ENCODE assay signal across 18 mouse cellular contexts in genomic region chr9:26453924-26454323, GRCm38 (mm10).
DNase-seq lines count a peak whose midpoint lies in the region; ATAC-seq and TF ChIP-seq lines count a peak whose summit lies in the region.
"Had no signal": no experiment of that assay in that cellular context is flagged by ENCODE, and none has a peak within 500 bp of the region (broad histone marks: within the 10 kb centered on the region; RNA-seq: fewer than 3 reads in every experiment).

No protein-coding gene starts in this region.

- H3K36me3 ChIP-seq in heart, embryonic 11.5 days (ENCODE audit: control insufficient read depth, insufficient read depth, low read length): no peaks in the 10 kb centered on the region
- no peaks in the 10 kb centered on the region for H3K36me3 ChIP-seq in hindbrain, embryonic 16.5 days (ENCODE audit: control insufficient read depth, insufficient read depth, low read length)
- H3K36me3 ChIP-seq in hindbrain, postnatal 0 days (ENCODE audit: insufficient read depth, low read length): no peaks in the 10 kb centered on the region
- H3K36me3 ChIP-seq: liver, embryonic 12.5 days; lung, embryonic 15.5 days; midbrain, embryonic 13.5 days had no signal

- H3K9ac ChIP-seq in heart, embryonic 11.5 days (ENCODE audit: low read depth, low read length): no peak overlapping the region
- no peak overlapping the region for H3K9ac ChIP-seq in hindbrain, embryonic 16.5 days (ENCODE audit: low read depth, low read length)
- H3K9ac ChIP-seq in hindbrain, postnatal 0 days (replicated peaks; ENCODE audit: low read length): no peak overlapping the region
- H3K9ac ChIP-seq: hindbrain, embryonic 14.5 days; liver, embryonic 12.5 days; lung, embryonic 15.5 days; midbrain, embryonic 13.5 days had no signal

- no peaks in the 10 kb centered on the region for H3K4me1 ChIP-seq in heart, embryonic 11.5 days (ENCODE audit: control insufficient read depth, insufficient read depth, low read length)
- no peaks in the 10 kb centered on the region for H3K4me1 ChIP-seq in hindbrain, embryonic 16.5 days (ENCODE audit: control insufficient read depth, insufficient read depth, low read depth, low read length)
- no peaks in the 10 kb centered on the region for H3K4me1 ChIP-seq in hindbrain, postnatal 0 days (ENCODE audit: insufficient read depth, low read length)
- H3K4me1 ChIP-seq: liver, embryonic 12.5 days; lung, embryonic 15.5 days; midbrain, embryonic 13.5 days had no signal

- no peaks in the 10 kb centered on the region for H3K9me3 ChIP-seq in heart, embryonic 11.5 days (replicated peaks; ENCODE audit: control insufficient read depth, low read length)
- no peaks in the 10 kb centered on the region for H3K9me3 ChIP-seq in hindbrain, embryonic 16.5 days (ENCODE audit: control insufficient read depth, low read length)
- H3K9me3 ChIP-seq in hindbrain, postnatal 0 days (ENCODE audit: low read length): no peaks in the 10 kb centered on the region
- H3K9me3 ChIP-seq: liver, embryonic 12.5 days; lung, embryonic 15.5 days; midbrain, embryonic 13.5 days had no signal

- H3K4me2 ChIP-seq in heart, embryonic 11.5 days: no peak overlapping the region; the same call in 1 of the 2 replicates
- H3K4me2 ChIP-seq in hindbrain, embryonic 16.5 days (ENCODE audit: low read length): no peak overlapping the region
- no peak overlapping the region for H3K4me2 ChIP-seq in hindbrain, postnatal 0 days (ENCODE audit: low read depth, low read length)
- H3K4me2 ChIP-seq: hindbrain, embryonic 14.5 days; liver, embryonic 12.5 days; lung, embryonic 15.5 days; midbrain, embryonic 13.5 days had no signal

- 65% methylated on average over 7 of the region's 7 CpGs for WGBS in heart, embryonic 11.5 days (ENCODE audit: insufficient replicate concordance)
- 41% methylated on average over 7 of the region's 7 CpGs for WGBS in hindbrain, embryonic 16.5 days
- WGBS in hindbrain, postnatal 0 days: 41% methylated on average over 7 of the region's 7 CpGs

- H3K27ac ChIP-seq in heart, embryonic 11.5 days (ENCODE audit: low read depth, low read length): no peak overlapping the region
- no peak overlapping the region for H3K27ac ChIP-seq in hindbrain, embryonic 16.5 days (ENCODE audit: low read depth, low read length)
- H3K27ac ChIP-seq in hindbrain, postnatal 0 days: no peak overlapping the region
- H3K27ac ChIP-seq: hindbrain, embryonic 14.5 days; liver, embryonic 12.5 days; lung, embryonic 15.5 days; macrophage; midbrain, embryonic 13.5 days had no signal

- no peak for DNase-seq in heart, postnatal 36 days
- DNase-seq in hindbrain, postnatal 0 days (ENCODE audit: low spot score): no peak
- peak; percentile 9 for DNase-seq in adrenal gland, adult 8-10 months
- DNase-seq in heart, postnatal 10 days: peak; percentile 16 to 21
- DNase-seq in cerebellum, postnatal 25 days: no peak
- DNase-seq: cerebellum, adult 9-11 months; gastrocnemius, postnatal 36 days; kidney, adult 18-20 months; kidney, postnatal 14 days; thymus, postnatal 4 days had no signal

- H3K4me3 ChIP-seq in heart, embryonic 11.5 days (ENCODE audit: low read depth, low read length): no peak overlapping the region
- H3K4me3 ChIP-seq in hindbrain, embryonic 16.5 days (ENCODE audit: low read length): no peak overlapping the region
- no peak overlapping the region for H3K4me3 ChIP-seq in hindbrain, postnatal 0 days (ENCODE audit: low read length)
- H3K4me3 ChIP-seq: liver, embryonic 12.5 days; lung, embryonic 15.5 days; midbrain, embryonic 13.5 days; myocyte had no signal

- H3K27me3 ChIP-seq in heart, embryonic 11.5 days (ENCODE audit: control insufficient read depth, insufficient read depth, low read length): no peaks in the 10 kb centered on the region
- no peaks in the 10 kb centered on the region for H3K27me3 ChIP-seq in hindbrain, embryonic 16.5 days (replicated peaks; ENCODE audit: control insufficient read depth, insufficient read depth, low read length)
- H3K27me3 ChIP-seq in hindbrain, postnatal 0 days (ENCODE audit: insufficient read depth, low read length): no peaks in the 10 kb centered on the region
- H3K27me3 ChIP-seq: liver, embryonic 12.5 days; lung, embryonic 15.5 days; midbrain, embryonic 13.5 days had no signal

- intact Hi-C loops in heart, postnatal 36 days (cut with DNase I): no loop called here
- intact Hi-C loops in heart, postnatal 10 days (cut with DNase I): no loop called here

- TF ChIP-seq CTCF in hindbrain, postnatal 0 days (IDR thresholded peaks at IDR 0.05; ENCODE audit: low read depth): no peak

- 0 out of 2 replicates have a peak, but pooled peaks have one; percentile 22 for ATAC-seq in heart, embryonic 11.5 days (replicated peaks; ENCODE audit: insufficient number of reproducible peaks, low FRiP score, low TSS enrichment)
- ATAC-seq in hindbrain, embryonic 16.5 days: peak; percentile 58
- no peak for ATAC-seq in hindbrain, postnatal 0 days
- ATAC-seq: liver, embryonic 12.5 days had no signal

Comparison
In these comparisons a context has a peak if more than half of its experiments do, and no peak if none do; other contexts are left out.
1. DNase-seq: peak in adrenal gland, adult 8-10 months (single experiment) and heart, postnatal 10 days (2 of 2); none in heart, postnatal 36 days (0 of 2), hindbrain, postnatal 0 days (single experiment) and cerebellum, postnatal 25 days (0 of 2).